Mouse (Mus musculus) left cerebral cortex, postnatal 36 days (tissue): ENCODE measurements around the gene Eef1akmt1. TPM values are rescaled to one million over a fixed set of nuclear protein-coding genes. Genes with fewer than 3 reads are reported as not detected.

Experiments used
- DNase-seq, 2 experiments: peaks; one replicate each; pipeline ENCODE4 v3.0.0; 2021 to 2022; ENCODE audit warnings: low spot score in 2 of 2, mixed read lengths in 1 of 2
- intact Hi-C: fragments of 180-260 bp; cut with DNase I; formaldehyde crosslinking; loops from one replicate; pipeline ENCODE4 v1.15.1; 2025
- total RNA-seq, 2 experiments: library from RNA; stranded (reverse); gene quantifications; 2 replicates each; pipeline ENCODE4 v1.2.3; 2021

Gene Eef1akmt1
- total RNA-seq, 2 experiments from 2014 or later = 33.1 to 38.1 TPM

- intact Hi-C loops = loop anchor here (5.0 kb wide), 1 partner anchor 45 kb away; the partner anchor contains the start of gene Eef1akmt1
- DNase-seq = no peak
Measured at GRCm38 (mm10) chr14:57527598-57527997, 43.8 kb downstream of the Eef1akmt1 start.

GRCm38 (mm10) chr14:57527122-57527521 lies 44.3 kb downstream of the Eef1akmt1 start:
- no peak for DNase-seq
- intact Hi-C loops = loop anchor here (5.0 kb wide), 1 partner anchor 45 kb away; the partner anchor contains the start of gene Eef1akmt1

GRCm38 (mm10) chr14:57526050-57526623 lies 45.3 kb downstream of the Eef1akmt1 start:
- intact Hi-C loops = loop anchor here (5.0 kb wide), 1 partner anchor 46 kb away; the partner anchor contains the start of gene Eef1akmt1
- DNase-seq = no peak

GRCm38 (mm10) chr14:57525388-57526049 lies 45.9 kb downstream of the Eef1akmt1 start:
- intact Hi-C loops = loop anchor here (5.0 kb wide), 1 partner anchor 47 kb away; the partner anchor contains the start of gene Eef1akmt1

GRCm38 (mm10) chr14:57524671-57525387 lies 46.6 kb downstream of the Eef1akmt1 start, which contains the start of gene Il17d:
TSS of gene Il17d (plus strand) at chr14:57524777.
- intact Hi-C loops = loop anchor here (5.0 kb wide), 1 partner anchor 47 kb away; the partner anchor contains the start of gene Eef1akmt1
- DNase-seq = peak in 1 of 2 experiments; percentile 54

More at GRCm38 (mm10) chr14:57525388-57526049, 45.9 kb downstream of the Eef1akmt1 start:
- DNase-seq = peak; percentile 78 to 85

GRCm38 (mm10) chr14:57523762-57524161 lies 47.6 kb downstream of the Eef1akmt1 start:
- no peak for DNase-seq
- intact Hi-C loops = no loop called here

- intact Hi-C loops = no loop called here
- DNase-seq = peak in 1 of 2 experiments; percentile 68
Measured at GRCm38 (mm10) chr14:57517001-57517400, 54.4 kb downstream of the Eef1akmt1 start.

- DNase-seq = no peak
- intact Hi-C loops = no loop called here
Measured at GRCm38 (mm10) chr14:57515156-57515762, 56.2 kb downstream of the Eef1akmt1 start.

- DNase-seq = no peak
- intact Hi-C loops = no loop called here
Measured at GRCm38 (mm10) chr14:57509554-57509953, 61.9 kb downstream of the Eef1akmt1 start.

GRCm38 (mm10) chr14:57503729-57504128 lies 67.7 kb downstream of the Eef1akmt1 start:
- DNase-seq = no peak
- intact Hi-C loops = no loop called here

Other genes with a start within 250 kb of the Eef1akmt1 start
- 10 to 100 TPM; 17.4 to 22.3 TPM for gene Cryl1, start 173.1 kb downstream of the Eef1akmt1 start, total RNA-seq
- 10 to 100 TPM; 18.9 to 23.0 TPM for gene Ift88, start 147.6 kb downstream of the Eef1akmt1 start, total RNA-seq
- 10 to 100 TPM; 15.0 to 17.1 TPM for gene Il17d, start 46.8 kb downstream of the Eef1akmt1 start, total RNA-seq
- gene Xpo4, start 93.8 kb upstream of the Eef1akmt1 start, total RNA-seq = 10 to 100 TPM; 11.3 to 14.8 TPM
- not detected for gene Gm49361, start 174.5 kb upstream of the Eef1akmt1 start, total RNA-seq
- 10 to 100 TPM; 17.0 to 20.2 TPM for gene Lats2, start 186.8 kb upstream of the Eef1akmt1 start, total RNA-seq
- 10 to 100 TPM; 39.3 to 45.4 TPM for gene Sap18, start 226.6 kb upstream of the Eef1akmt1 start, total RNA-seq